Mouse (Mus musculus): ENCODE results near the gene Zkscan16.
A peak's percentile ranks its signal among the peaks of the same experiment; 100 is the strongest.

Zkscan16 gene

DNA sequence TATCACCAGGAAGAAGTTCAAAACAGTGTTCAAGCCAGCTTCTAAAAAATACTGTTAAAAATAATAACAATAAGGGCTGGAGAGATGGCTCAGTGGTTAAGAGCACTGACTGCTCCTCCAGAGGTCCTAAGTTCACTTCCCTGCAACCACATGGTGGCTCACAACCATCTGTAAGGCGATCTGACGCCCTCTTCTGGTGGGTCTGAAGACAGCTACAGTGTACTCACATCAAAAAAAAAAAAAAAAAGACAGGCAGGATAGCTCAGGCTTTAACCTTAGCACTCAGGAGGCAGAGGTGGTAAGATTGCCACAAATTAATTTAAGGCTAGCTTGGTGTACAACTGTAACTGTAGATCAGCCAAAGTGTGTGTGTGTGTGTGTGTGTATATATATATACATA is 57.2 kb downstream of the Zkscan16 start:
- no peak for DNase-seq (ENCODE audit: low spot score)

DNA sequence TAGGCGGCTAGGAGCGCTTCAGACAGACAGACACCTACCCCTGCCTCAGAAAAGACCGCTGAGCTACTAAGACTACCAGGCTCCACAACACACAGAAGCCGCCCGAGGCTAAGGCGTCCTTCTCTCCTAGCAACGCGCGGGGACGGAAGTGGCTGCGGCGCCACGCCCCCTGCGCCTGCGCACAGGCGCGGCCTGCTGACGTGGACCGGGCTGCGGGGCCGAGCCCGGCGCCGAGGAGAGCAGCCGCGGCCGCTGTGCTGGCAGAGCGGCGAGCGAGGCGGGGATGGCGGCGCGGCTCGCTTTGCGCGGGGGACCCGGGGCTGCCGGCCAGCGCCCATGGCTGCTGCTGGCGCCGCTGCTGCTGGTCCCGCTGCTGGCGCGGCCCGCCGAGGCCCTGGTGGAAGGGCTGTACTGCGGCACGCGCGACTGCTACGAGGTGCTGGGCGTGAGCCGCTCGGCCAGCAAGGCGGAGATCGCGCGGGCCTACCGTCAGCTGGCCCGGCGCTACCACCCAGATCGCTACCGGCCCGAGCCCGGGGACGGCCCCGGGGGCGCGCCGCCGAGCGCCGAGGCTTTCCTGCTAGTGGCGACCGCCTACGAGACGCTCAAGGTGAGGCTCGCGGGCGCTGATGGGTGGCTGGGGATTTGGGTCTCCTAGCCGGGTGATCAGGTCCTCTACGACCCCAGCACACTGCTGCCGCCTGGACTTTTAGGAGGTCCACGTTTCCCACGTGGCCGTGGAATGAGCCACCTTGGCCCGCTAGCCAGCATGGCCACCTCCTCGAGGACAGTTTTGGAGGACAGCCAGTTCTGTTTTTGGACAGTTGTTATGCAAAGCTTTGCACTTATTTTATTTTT is 59.7 kb downstream of the Zkscan16 start, which contains the start of gene Gm20503:
TSS of gene Gm20503 (plus strand) at position 263 of the 858 bp plus-strand sequence.
- peak; percentile 86 for DNase-seq (ENCODE audit: low spot score)

- no peak for DNase-seq (ENCODE audit: low spot score)
Observed at GRCm38 (mm10) chr4:59003806-59004200, 60.4 kb downstream of the Zkscan16 start.

DNA sequence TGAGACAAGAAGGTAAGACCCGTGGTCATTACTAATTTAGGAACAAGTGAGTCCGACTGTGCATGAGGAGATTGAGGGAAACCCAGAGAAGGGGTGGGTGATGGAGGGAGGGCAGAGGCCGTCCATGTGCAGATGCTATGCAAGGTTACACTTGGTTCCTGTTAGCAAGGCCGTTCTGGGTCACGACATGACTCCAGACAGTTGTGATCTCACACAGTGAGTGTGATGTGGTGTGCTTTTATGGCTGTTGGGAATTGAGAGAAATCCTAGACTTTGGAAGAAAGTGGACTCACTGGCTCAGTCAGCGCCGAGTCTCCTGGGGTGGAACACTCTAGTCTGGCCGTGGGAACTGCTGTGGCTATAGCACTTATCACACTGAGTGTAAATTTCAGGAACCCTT is 62.8 kb downstream of the Zkscan16 start:
- no peak for DNase-seq (ENCODE audit: low spot score)

DNA sequence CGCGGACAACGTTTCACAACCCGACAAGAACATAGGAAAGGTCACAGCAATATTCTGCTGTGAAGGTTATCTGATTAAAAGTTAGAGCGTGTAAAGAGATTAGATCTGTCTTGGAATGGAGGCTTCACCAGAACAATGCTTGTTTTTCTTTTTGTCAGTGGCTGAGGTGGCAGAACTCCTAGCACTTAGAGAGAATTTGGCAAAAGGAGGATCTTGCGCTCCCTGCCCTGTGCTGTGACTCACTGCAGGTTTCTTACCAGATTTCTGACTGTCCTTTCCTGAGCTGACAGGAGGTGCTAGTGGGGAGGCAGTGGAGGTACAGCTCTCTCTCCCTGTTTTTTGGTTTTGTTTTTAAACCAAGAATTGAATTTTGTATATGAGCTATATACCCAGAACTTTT is 63.6 kb downstream of the Zkscan16 start:
- no peak for DNase-seq (ENCODE audit: low spot score)
